Mouse (Mus musculus) frontal cortex, postnatal 36 days (tissue): ENCODE results near the gene Fuom.

Source experiments
- DNase-seq, 2 experiments: peaks; one replicate each; pipeline ENCODE4 v3.0.0; 2022; ENCODE audit warnings: low spot score in 2 of 2

The Fuom gene

GRCm38 (mm10) chr7:140101498-140101897 is 743 bp downstream of the Fuom start:
- peak in 1 of 2 experiments; percentile 21 for DNase-seq

GRCm38 (mm10) chr7:140098466-140098865 is 3.8 kb downstream of the Fuom start:
- DNase-seq = no peak

- no peak for DNase-seq
These were observed 6.2 kb downstream of the Fuom start for GRCm38 (mm10) chr7:140096055-140096454.

- DNase-seq = no peak
These were observed 6.7 kb downstream of the Fuom start for GRCm38 (mm10) chr7:140095556-140095955.

- DNase-seq = no peak
These were observed 7.3 kb downstream of the Fuom start for GRCm38 (mm10) chr7:140094954-140095353.

GRCm38 (mm10) chr7:140092924-140093528 is 9.2 kb downstream of the Fuom start, which contains the start of gene Prap1:
Prap1 (plus strand) TSS chr7:140093395.
- no peak for DNase-seq

- no peak for DNase-seq
These were observed 11.6 kb downstream of the Fuom start for GRCm38 (mm10) chr7:140090601-140091000.

- peak; percentile 93 to 95 for DNase-seq
These were observed 20.0 kb downstream of the Fuom start, which contains the start of gene Caly for GRCm38 (mm10) chr7:140082242-140082678. Caly (minus strand) TSS chr7:140082548.

GRCm38 (mm10) chr7:140081408-140082241 is 20.6 kb downstream of the Fuom start:
- peak; percentile 56 to 63 for DNase-seq

- DNase-seq = peak; percentile 88 to 95
These were observed 21.6 kb downstream of the Fuom start for GRCm38 (mm10) chr7:140080503-140081156.

GRCm38 (mm10) chr7:140078711-140079110 is 23.5 kb downstream of the Fuom start:
- DNase-seq = peak; percentile 74

- DNase-seq = no peak
These were observed 24.5 kb downstream of the Fuom start for GRCm38 (mm10) chr7:140077698-140078097.

GRCm38 (mm10) chr7:140070042-140070711 is 32.1 kb downstream of the Fuom start:
- DNase-seq = no peak

- DNase-seq = no peak
These were observed 34.8 kb downstream of the Fuom start for GRCm38 (mm10) chr7:140067397-140067796.

GRCm38 (mm10) chr7:140063092-140063491 is 39.1 kb downstream of the Fuom start:
- peak; percentile 74 to 86 for DNase-seq

GRCm38 (mm10) chr7:140062307-140062706 is 39.9 kb downstream of the Fuom start:
- peak in 1 of 2 experiments; percentile 32 for DNase-seq

- no peak for DNase-seq
These were observed 40.5 kb downstream of the Fuom start for GRCm38 (mm10) chr7:140061832-140062130.

- no peak for DNase-seq
These were observed 41.1 kb downstream of the Fuom start for GRCm38 (mm10) chr7:140060936-140061831.

GRCm38 (mm10) chr7:140059601-140060000 is 42.6 kb downstream of the Fuom start:
- no peak for DNase-seq

- no peak for DNase-seq
These were observed 43.7 kb downstream of the Fuom start for GRCm38 (mm10) chr7:140058528-140058927.
